Comparison of ENCODE assay signal across 9 mouse cellular contexts in the genomic region with DNA sequence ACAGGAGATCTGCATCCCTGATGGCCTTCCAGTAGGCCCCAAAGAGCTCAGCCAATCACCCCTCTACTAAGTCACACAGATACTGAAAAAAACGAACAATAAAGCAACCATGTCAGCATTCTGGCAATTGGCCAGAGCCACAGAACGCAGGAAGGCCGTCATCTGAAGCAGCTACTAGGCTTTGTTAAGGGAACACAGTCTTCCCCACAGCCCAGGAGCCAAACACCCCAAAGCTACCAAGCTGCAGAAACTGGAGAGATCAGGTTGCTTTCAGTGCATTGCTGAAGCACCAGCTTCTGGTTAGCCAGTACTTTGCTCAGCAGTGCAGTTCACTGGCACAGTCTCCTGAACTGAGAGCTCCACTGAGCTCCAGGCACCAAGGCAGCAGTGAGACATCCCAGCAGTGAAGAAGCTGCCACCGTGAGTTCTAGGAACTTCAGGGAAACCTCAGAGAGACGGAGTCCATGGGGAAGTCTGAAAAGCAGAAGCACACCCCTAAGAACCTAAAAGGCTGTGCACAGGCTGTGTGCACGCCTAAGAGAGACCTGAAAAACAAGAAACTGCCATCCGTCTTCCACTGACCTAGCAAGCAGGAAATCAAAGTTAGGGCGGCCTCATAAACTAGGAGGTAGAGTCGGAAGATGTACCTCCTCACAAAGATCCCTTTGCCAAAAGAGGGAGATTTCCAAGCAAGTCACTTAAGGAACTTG. TPM values are rescaled to one million over a fixed set of nuclear protein-coding genes. Genes with fewer than 3 reads are reported as not detected.
DNase-seq lines count a peak whose midpoint lies in the region; ATAC-seq and TF ChIP-seq lines count a peak whose summit lies in the region.
"Had no signal": no experiment of that assay in that cellular context is flagged by ENCODE, and none has a peak within 500 bp of the region (broad histone marks: within the 10 kb centered on the region; RNA-seq: fewer than 3 reads in every experiment).

No protein-coding gene starts in this region.

- WGBS in heart, embryonic 16.5 days: 64% methylated on average over 9 of the region's 9 CpGs
- 43% methylated on average over 9 of the region's 9 CpGs for WGBS in heart, adult 2 months
- WGBS in kidney, postnatal 0 days: 62% methylated on average over 9 of the region's 9 CpGs

- TF ChIP-seq CTCF in heart, adult 2 months (IDR thresholded peaks at IDR 0.05): no peak
- no peak for TF ChIP-seq CTCF in MEL (IDR thresholded peaks at IDR 0.05 in 2 of 3, conservative IDR thresholded peaks at IDR 0.05 in 1 of 3; ENCODE audit: control insufficient read depth in 1 of 3, insufficient read depth in 1 of 3, low read depth in 2 of 3, low read length in 3 of 3, poor library complexity in 1 of 3, severe bottlenecking in 1 of 3)
- no peak for TF ChIP-seq CTCF in kidney, postnatal 0 days (IDR thresholded peaks at IDR 0.05; ENCODE audit: low read depth)

- TF ChIP-seq RAD21 in MEL (IDR thresholded peaks at IDR 0.05; ENCODE audit: low read depth, low read length): no peak

- no peaks in the 10 kb centered on the region for H3K79me2 ChIP-seq in heart, adult 2 months (replicated peaks; ENCODE audit: control insufficient read depth, insufficient read depth, low read length)
- H3K79me2 ChIP-seq in MEL (ENCODE audit: control insufficient read depth, insufficient read depth, low read length, poor library complexity): no peaks in the 10 kb centered on the region

- TF ChIP-seq POLR2A in heart, adult 2 months (IDR thresholded peaks at IDR 0.05; ENCODE audit: insufficient read depth, low read depth, low read length): no peak
- no peak for TF ChIP-seq POLR2A in MEL (IDR thresholded peaks at IDR 0.05; ENCODE audit: control insufficient read depth in 1 of 2, insufficient read depth in 1 of 2, low read depth in 1 of 2, low read length in 2 of 2, poor library complexity in 1 of 2)

- H3K4me1 ChIP-seq in heart, embryonic 16.5 days (ENCODE audit: control insufficient read depth, insufficient read depth, low read length): no peaks in the 10 kb centered on the region
- H3K4me1 ChIP-seq in heart, adult 2 months (ENCODE audit: control insufficient read depth, insufficient read depth, low read length): no peaks in the 10 kb centered on the region
- no peaks in the 10 kb centered on the region for H3K4me1 ChIP-seq in MEL (ENCODE audit: control insufficient read depth in 1 of 2, insufficient read depth in 2 of 2, low read length in 2 of 2)
- H3K4me1 ChIP-seq in kidney, postnatal 0 days (replicated peaks; ENCODE audit: insufficient read depth, low read length): no peaks in the 10 kb centered on the region; the same call in 1 of the 2 replicates
- H3K4me1 ChIP-seq: midbrain, embryonic 13.5 days had no signal

- 0 out of 2 replicates have a peak overlapping the region, but pooled peaks have one; percentile 5 for H3K27ac ChIP-seq in heart, embryonic 16.5 days (ENCODE audit: low read length)
- H3K27ac ChIP-seq in heart, adult 2 months: no peak overlapping the region
- no peak overlapping the region for H3K27ac ChIP-seq in MEL (ENCODE audit: control insufficient read depth, low read depth, low read length)
- H3K27ac ChIP-seq in kidney, postnatal 0 days: 0 out of 2 replicates have a peak overlapping the region, but pooled peaks have one; percentile 26
- H3K27ac ChIP-seq: midbrain, embryonic 13.5 days had no signal

- H3K4me2 ChIP-seq in heart, embryonic 16.5 days (ENCODE audit: low read depth, low read length): no peak overlapping the region
- no peak overlapping the region for H3K4me2 ChIP-seq in kidney, postnatal 0 days (ENCODE audit: low read length)
- H3K4me2 ChIP-seq: midbrain, embryonic 13.5 days had no signal

- no peaks in the 10 kb centered on the region for H3K27me3 ChIP-seq in heart, embryonic 16.5 days (ENCODE audit: control insufficient read depth, insufficient read depth, low read length)
- H3K27me3 ChIP-seq in heart, adult 2 months (ENCODE audit: control insufficient read depth, insufficient read depth, low read length): no peaks in the 10 kb centered on the region
- H3K27me3 ChIP-seq in MEL (ENCODE audit: control insufficient read depth in 1 of 2, insufficient read depth in 2 of 2, low read length in 2 of 2): no peaks in the 10 kb centered on the region
- no peaks in the 10 kb centered on the region for H3K27me3 ChIP-seq in kidney, postnatal 0 days (ENCODE audit: insufficient read depth, low read length)
- H3K27me3 ChIP-seq: midbrain, embryonic 13.5 days had no signal

- no peak overlapping the region for H3K9ac ChIP-seq in heart, embryonic 16.5 days (ENCODE audit: low read length)
- no peak overlapping the region for H3K9ac ChIP-seq in heart, adult 2 months (ENCODE audit: low read depth, low read length)
- H3K9ac ChIP-seq in MEL (ENCODE audit: control insufficient read depth, low read depth, low read length, poor library complexity, severe bottlenecking): no peak overlapping the region
- no peak overlapping the region for H3K9ac ChIP-seq in kidney, postnatal 0 days (ENCODE audit: low read depth, low read length)
- H3K9ac ChIP-seq: midbrain, embryonic 13.5 days had no signal

- intact Hi-C loops in heart, adult 2 months (cut with DNase I): no loop called here

- DNase-seq in heart, adult 2 months: no peak
- DNase-seq in MEL (ENCODE audit: low read depth, low spot score): peak; percentile 27
- DNase-seq in adrenal gland, adult 8-10 months: peak; percentile 24
- DNase-seq in kidney, postnatal 0 days (ENCODE audit: low spot score): no peak
- DNase-seq in urinary bladder, postnatal 10 days (ENCODE audit: low spot score): no peak
- no peak for DNase-seq in natural killer cell, adult 2 months (ENCODE audit: low spot score in 2 of 2)
- DNase-seq in gastrocnemius, postnatal 25 days: no peak

- H3K36me3 ChIP-seq in heart, embryonic 16.5 days (ENCODE audit: control insufficient read depth, insufficient read depth): peaks cover 38% of the 10 kb centered on the region
- H3K36me3 ChIP-seq in heart, adult 2 months (ENCODE audit: control insufficient read depth, insufficient read depth, low read length): 0 out of 2 replicates have a peak, but pooled peaks cover 2% of the 10 kb centered on the region
- H3K36me3 ChIP-seq in MEL (ENCODE audit: control insufficient read depth in 1 of 2, insufficient read depth in 2 of 2, low read length in 2 of 2): peaks cover 0 to 22% of the 10 kb centered on the region in 2 experiments; a peak in 3 of 4 replicates
- H3K36me3 ChIP-seq in kidney, postnatal 0 days (ENCODE audit: insufficient read depth, low read length): peaks cover 44% of the 10 kb centered on the region

- no peak overlapping the region for H3K4me3 ChIP-seq in heart, embryonic 16.5 days (ENCODE audit: low read length)
- no peak overlapping the region for H3K4me3 ChIP-seq in heart, adult 2 months
- H3K4me3 ChIP-seq in MEL (ENCODE audit: control insufficient read depth in 1 of 2, insufficient read depth in 1 of 2, low read depth in 2 of 2, low read length in 2 of 2): no peak overlapping the region
- no peak overlapping the region for H3K4me3 ChIP-seq in kidney, postnatal 0 days (replicated peaks; ENCODE audit: low read depth, low read length)
- H3K4me3 ChIP-seq: midbrain, embryonic 13.5 days had no signal

- no peak for TF ChIP-seq EP300 in heart, adult 2 months (IDR thresholded peaks at IDR 0.05; ENCODE audit: insufficient read depth, low read depth, low read length)
- no peak for TF ChIP-seq EP300 in MEL (IDR thresholded peaks at IDR 0.05; ENCODE audit: low read depth in 1 of 2, low read length in 2 of 2)

- no peaks in the 10 kb centered on the region for H3K9me3 ChIP-seq in heart, embryonic 16.5 days (replicated peaks; ENCODE audit: control insufficient read depth, low read length)
- H3K9me3 ChIP-seq in MEL (replicated peaks; ENCODE audit: insufficient read depth, low read length): no peaks in the 10 kb centered on the region
- H3K9me3 ChIP-seq in kidney, postnatal 0 days (replicated peaks; ENCODE audit: low read length): no peaks in the 10 kb centered on the region
- H3K9me3 ChIP-seq: midbrain, embryonic 13.5 days had no signal

- 0 out of 2 replicates have a peak, but pooled peaks have one; percentile 23 for ATAC-seq in heart, embryonic 16.5 days (replicated peaks; ENCODE audit: extremely low read depth, insufficient read depth, low FRiP score)
- no peak for ATAC-seq in kidney, postnatal 0 days (replicated peaks; ENCODE audit: low FRiP score, low read depth)
- ATAC-seq: midbrain, embryonic 13.5 days had no signal

TF ChIP-seq in MEL, 35 proteins besides CTCF, POLR2A, EP300 and RAD21:
- no peak for TF ChIP-seq TBP (IDR thresholded peaks at IDR 0.05; ENCODE audit: low read depth, low read length)
- TF ChIP-seq MYC (IDR thresholded peaks at IDR 0.05; ENCODE audit: low read depth, low read length): no peak
- TF ChIP-seq UBTF (IDR thresholded peaks at IDR 0.05; ENCODE audit: borderline replicate concordance, insufficient read depth, low read depth, low read length): no peak
- TF ChIP-seq ZNF384 (IDR thresholded peaks at IDR 0.05; ENCODE audit: low read depth, low read length): no peak
- no peak for TF ChIP-seq GABPA (IDR thresholded peaks at IDR 0.05; ENCODE audit: low read depth, low read length)
- TF ChIP-seq ETS1 (IDR thresholded peaks at IDR 0.05; ENCODE audit: low read depth, low read length): no peak

RNA-seq across cellular contexts. Expression of gene Slc30a7, which starts 21.9 kb away (rescaled TPM):
- 18.0 and 18.9 TPM in 2 replicates for polyA plus RNA-seq in heart, embryonic 16.5 days (2015; fragmentation: Nextera tagmentation; extraction: Ambion mirVana)
- total RNA-seq in heart, adult 2 months (2021): 10 to 100 TPM in 1 of 2 experiments, 1 to 10 TPM in 1; 10.0 to 13.6 TPM
- polyA plus RNA-seq in heart, adult 2 months (2012; rRNA removed): 5.4 and 12.6 TPM in 2 replicates
- 8.1 and 8.8 TPM in 2 replicates for total RNA-seq in MEL (2012; rRNA removed)
- polyA plus RNA-seq in MEL (2012; ENCODE audit: insufficient read depth in 1 of 2, insufficient read length in 2 of 2, low read depth in 1 of 2, low replicate concordance in 2 of 2, missing spikeins in 1 of 2): 10 to 100 TPM in 1 of 2 experiments, not detected in 1; 19.1 TPM
- 10 to 100 TPM; 44.6 to 47.6 (median 46.0) TPM for total RNA-seq in adrenal gland, adult 8-10 months (2022)
- polyA plus RNA-seq in kidney, postnatal 0 days (2015; fragmentation: Nextera tagmentation; extraction: Ambion mirVana): 23.2 and 29.0 TPM in 2 replicates
- total RNA-seq in gastrocnemius, postnatal 25 days (2021): 1 to 10 TPM; 7.4 to 8.9 TPM

RNA-seq across cellular contexts. Expression of gene Extl2, which starts 21.9 kb away (rescaled TPM):
- polyA plus RNA-seq in heart, embryonic 16.5 days (2015; fragmentation: Nextera tagmentation; extraction: Ambion mirVana): 18.9 and 21.6 TPM in 2 replicates
- total RNA-seq in heart, adult 2 months (2021): 10 to 100 TPM; 11.6 to 14.1 TPM
- 9.2 and 15.9 TPM in 2 replicates for polyA plus RNA-seq in heart, adult 2 months (2012; rRNA removed)
- 6.6 TPM in 2 replicates for total RNA-seq in MEL (2012; rRNA removed)
- 10 to 100 TPM in 1 of 2 experiments, not detected in 1; 10.5 TPM for polyA plus RNA-seq in MEL (2012; ENCODE audit: insufficient read depth in 1 of 2, insufficient read length in 2 of 2, low read depth in 1 of 2, low replicate concordance in 2 of 2, missing spikeins in 1 of 2)
- total RNA-seq in adrenal gland, adult 8-10 months (2022): 10 to 100 TPM; 23.5 to 26.9 (median 26.2) TPM
- 25.0 and 25.6 TPM in 2 replicates for polyA plus RNA-seq in kidney, postnatal 0 days (2015; fragmentation: Nextera tagmentation; extraction: Ambion mirVana)
- 1 to 10 TPM; 8.7 to 8.8 TPM for total RNA-seq in gastrocnemius, postnatal 25 days (2021)

Comparison
In these comparisons a context has a peak if more than half of its experiments do, and no peak if none do; other contexts are left out.
1. H3K27ac ChIP-seq: peak in heart, embryonic 16.5 days (single experiment) and kidney, postnatal 0 days (single experiment); none in heart, adult 2 months (single experiment) and MEL (single experiment).
2. DNase-seq: peak in MEL (single experiment) and adrenal gland, adult 8-10 months (single experiment); none in heart, adult 2 months (0 of 2), kidney, postnatal 0 days (single experiment), urinary bladder, postnatal 10 days (single experiment), natural killer cell, adult 2 months (0 of 2) and gastrocnemius, postnatal 25 days (single experiment).